Mouse (Mus musculus) heart, postnatal 4 days (tissue): ENCODE data around the gene 1700122O11Rik. TPM values are rescaled to one million over a fixed set of nuclear protein-coding genes. Genes with fewer than 3 reads are reported as not detected.

Experiments
- total RNA-seq, 2 experiments: library from RNA; stranded (reverse); gene quantifications; 2 replicates each; pipeline ENCODE4 v1.2.3; 2021

Gene 1700122O11Rik
- total RNA-seq, 2 experiments from 2014 or later: not detected

Other genes starting within 250 kb of the 1700122O11Rik start
- gene Mdfi, start 203.6 kb downstream of the 1700122O11Rik start, total RNA-seq: 10 to 100 TPM; 16.4 to 20.2 TPM
- 10 to 100 TPM; 18.1 to 19.6 TPM for gene Foxp4, start 113.6 kb downstream of the 1700122O11Rik start, total RNA-seq
- not detected for gene 1700067P10Rik, start 51.0 kb upstream of the 1700122O11Rik start, total RNA-seq
- not detected for gene 9830107B12Rik, start 108.0 kb upstream of the 1700122O11Rik start, total RNA-seq
- gene A530064D06Rik, start 129.0 kb upstream of the 1700122O11Rik start, total RNA-seq: not detected
- under 1 TPM in 1 of 2 experiments, not detected in 1; 0.09 TPM for gene Trem1, start 194.5 kb upstream of the 1700122O11Rik start, total RNA-seq
- gene Trem3, start 209.5 kb upstream of the 1700122O11Rik start, total RNA-seq: under 1 TPM in 1 of 2 experiments, not detected in 1; 0.29 TPM
- gene Treml4, start 226.0 kb upstream of the 1700122O11Rik start, total RNA-seq: under 1 TPM; 0.41 to 0.45 TPM